Mouse (Mus musculus) CH12.LX (cell line): Measurements from ENCODE around the gene En1. TPM values are rescaled to one million over a fixed set of nuclear protein-coding genes. Genes with fewer than 3 reads are reported as not detected.

ENCODE experiments used
- DNase-seq: peaks from one replicate; pipeline ENCODE4 v3.0.0-alpha.2; 2013; ENCODE audit errors: extremely low read depth
- H3K27ac ChIP-seq: 2 replicates; pipeline ENCODE4 v1.5.1; 2012; ENCODE audit warnings: low read depth, mild to moderate bottlenecking, control low read depth, moderate library complexity; ENCODE audit not compliant: insufficient read depth
- H3K27me3 ChIP-seq: replicated peaks from 2 replicates; pipeline ENCODE3; 2012; ENCODE audit warnings: inconsistent platforms
- H3K36me3 ChIP-seq, 2 experiments: replicated peaks in 1 of 2; 2 replicates each; pipeline versions ENCODE3 to v1.6.1; 2012; ENCODE audit warnings: inconsistent platforms in 1 of 2, low read length in 1 of 2, mild to moderate bottlenecking in 1 of 2, mixed read lengths in 1 of 2, moderate library complexity in 1 of 2; ENCODE audit not compliant: control insufficient read depth in 1 of 2, insufficient read depth in 1 of 2
- H3K4me1 ChIP-seq, 2 experiments: 2 replicates each; pipeline ENCODE4 v1.6.1; 2012; ENCODE audit warnings: inconsistent platforms in 1 of 2, moderate library complexity in 1 of 2; ENCODE audit not compliant: insufficient read depth in 2 of 2, control insufficient read depth in 1 of 2
- H3K4me2 ChIP-seq: 2 replicates; pipeline ENCODE4 v1.6.1; 2012; ENCODE audit warnings: low read depth, mild to moderate bottlenecking, control low read depth; ENCODE audit not compliant: poor library complexity, insufficient read depth, severe bottlenecking
- H3K4me3 ChIP-seq, 3 experiments: fragments of 150-350 bp in 1 of 3; sonication (generic) in 1 of 3; replicated peaks in 1 of 3; 2 replicates each; pipeline versions ENCODE3 to v1.5.1; 2011 to 2012; ENCODE audit warnings: low read depth in 2 of 3, low read length in 2 of 3, mild to moderate bottlenecking in 2 of 3, moderate library complexity in 2 of 3, control low read depth in 1 of 3, improper control_type of control experiment in 1 of 3, inconsistent platforms in 1 of 3, mixed read lengths in 1 of 3; ENCODE audit not compliant: poor library complexity in 1 of 3
- H3K79me2 ChIP-seq: replicated peaks from 2 replicates; pipeline ENCODE4 v1.6.1; 2012; ENCODE audit warnings: mild to moderate bottlenecking, moderate library complexity; ENCODE audit not compliant: control insufficient read depth, poor library complexity, insufficient read depth, severe bottlenecking; ENCODE audit errors: extremely low read depth
- H3K9ac ChIP-seq: 2 replicates; pipeline ENCODE4 v1.6.1; 2012; ENCODE audit warnings: low read depth, mild to moderate bottlenecking, control low read depth, moderate library complexity; ENCODE audit not compliant: insufficient read depth
- H3K9me3 ChIP-seq: replicated peaks from 2 replicates; pipeline ENCODE3; 2012; ENCODE audit warnings: low read length, inconsistent platforms, mixed read lengths
- CHD1 ChIP-seq: IDR thresholded peaks from 2 replicates; pipeline ENCODE4 v1.6.1; 2012; ENCODE audit warnings: low read depth, low read length, improper control_type of control experiment, inconsistent platforms
- CHD2 ChIP-seq: IDR thresholded peaks from 2 replicates; pipeline ENCODE4 v1.6.1; 2011; ENCODE audit warnings: low read length, improper control_type of control experiment
- CTCF ChIP-seq, 2 experiments: IDR thresholded peaks in 1 of 2; conservative IDR thresholded peaks in 1 of 2; 2 replicates each; pipeline ENCODE4 v1.5.1; 2011 to 2012; ENCODE audit warnings: low read depth in 2 of 2, low read length in 2 of 2, improper control_type of control experiment in 1 of 2, inconsistent platforms in 1 of 2, mild to moderate bottlenecking in 1 of 2, moderate library complexity in 1 of 2
- E2F4 ChIP-seq: IDR thresholded peaks from 2 replicates; pipeline ENCODE4 v1.6.1; 2011; ENCODE audit warnings: low read depth, low read length, improper control_type of control experiment; ENCODE audit not compliant: insufficient replicate concordance
- ELF1 ChIP-seq: IDR thresholded peaks from 2 replicates; pipeline ENCODE4 v1.6.1; 2014; ENCODE audit warnings: low read depth, mild to moderate bottlenecking, inconsistent platforms, low read length, improper control_type of control experiment
- EP300 ChIP-seq: IDR thresholded peaks from 2 replicates; pipeline ENCODE4 v1.6.1; 2011; ENCODE audit warnings: low read length, improper control_type of control experiment
- GABPA ChIP-seq: IDR thresholded peaks from 2 replicates; pipeline ENCODE4 v1.6.1; 2012; ENCODE audit warnings: low read depth, low read length, improper control_type of control experiment, inconsistent platforms; ENCODE audit not compliant: insufficient replicate concordance
- HCFC1 ChIP-seq: IDR thresholded peaks from 2 replicates; pipeline ENCODE4 v1.6.1; 2012; ENCODE audit warnings: low read depth, mild to moderate bottlenecking, inconsistent platforms, low read length, improper control_type of control experiment
- IRF4 ChIP-seq: IDR thresholded peaks from 2 replicates; pipeline ENCODE4 v1.6.1; 2014; ENCODE audit warnings: low read depth, mild to moderate bottlenecking, inconsistent platforms, low read length, improper control_type of control experiment
- JUN ChIP-seq: IDR thresholded peaks from 2 replicates; pipeline ENCODE4 v1.6.1; 2011; ENCODE audit warnings: low read depth, mild to moderate bottlenecking, low read length, improper control_type of control experiment, moderate library complexity; ENCODE audit not compliant: insufficient read depth
- JUND ChIP-seq: conservative IDR thresholded peaks from 2 replicates; pipeline ENCODE4 v1.6.1; 2011; ENCODE audit warnings: low read depth, low read length, improper control_type of control experiment
- MAFK ChIP-seq: IDR thresholded peaks from 2 replicates; pipeline ENCODE4 v1.6.1; 2011; ENCODE audit warnings: low read length, improper control_type of control experiment; ENCODE audit not compliant: insufficient replicate concordance
- MAZ ChIP-seq: IDR thresholded peaks from 2 replicates; pipeline ENCODE4 v1.6.1; 2012; ENCODE audit warnings: low read depth, mild to moderate bottlenecking, inconsistent platforms, low read length, improper control_type of control experiment, moderate library complexity
- MEF2A ChIP-seq: IDR thresholded peaks from 2 replicates; pipeline ENCODE4 v1.6.1; 2014; ENCODE audit warnings: low read depth, mild to moderate bottlenecking, inconsistent platforms, low read length, improper control_type of control experiment, borderline replicate concordance
- MXI1 ChIP-seq: IDR thresholded peaks from 2 replicates; pipeline ENCODE4 v1.6.1; 2011; ENCODE audit warnings: mild to moderate bottlenecking, low read depth, low read length, improper control_type of control experiment
- MYC ChIP-seq: IDR thresholded peaks from 2 replicates; pipeline ENCODE4 v1.6.1; 2011; ENCODE audit warnings: low read depth, mild to moderate bottlenecking, improper control_type of control experiment, low read length
- NRF1 ChIP-seq: IDR thresholded peaks from 2 replicates; pipeline ENCODE4 v1.6.1; 2014; ENCODE audit warnings: low read depth, mild to moderate bottlenecking, inconsistent platforms, low read length, improper control_type of control experiment, moderate library complexity
- PAX5 ChIP-seq: IDR thresholded peaks from 2 replicates; pipeline ENCODE4 v1.6.1; 2012; ENCODE audit warnings: low read length, inconsistent platforms, mixed read lengths
- SMC3 ChIP-seq: IDR thresholded peaks from 2 replicates; pipeline ENCODE4 v1.6.1; 2011; ENCODE audit warnings: low read depth, low read length, improper control_type of control experiment
- ZKSCAN1 ChIP-seq: IDR thresholded peaks from 2 replicates; pipeline ENCODE4 v1.6.1; 2012; ENCODE audit warnings: low read depth, inconsistent platforms, low read length, improper control_type of control experiment, borderline replicate concordance
- ZNF384 ChIP-seq: IDR thresholded peaks from 2 replicates; pipeline ENCODE4 v1.6.1; 2012; ENCODE audit warnings: low read depth, low read length, improper control_type of control experiment, inconsistent platforms
- dilution Hi-C: fragments of 300-500 bp; cut with MboI; formaldehyde crosslinking; loops from 2 replicates; pipeline ENCODE4 v1.14.3; 2020; ENCODE audit warnings: low sequenced_read_pairs; ENCODE audit not compliant: extremely low pct_unique_long_range_greater_than_20kb, extremely low pct_ligation_motif_present
- in situ Hi-C: fragments of 300-500 bp; cut with MboI; formaldehyde crosslinking; loops from 3 replicates; pipeline ENCODE4 v1.14.3; 2019; ENCODE audit warnings: low sequenced_read_pairs, low pct_ligation_motif_present, low pct_unique_long_range_greater_than_20kb, mixed read lengths
- polyA plus RNA-seq: library from polyadenylated mRNA; unstranded; fragments of >175 nt; gene quantifications from 2 replicates; pipeline ENCODE4 v1.2.1, GENCODE M21; 2012; ENCODE audit warnings: low read depth; ENCODE audit not compliant: insufficient read length
- total RNA-seq, 2 experiments: library from RNA; depleted of rRNA; stranded (reverse); fragments of 300-350 nt in 1 of 2; fragments of >200 nt in 1 of 2; gene quantifications; 2 replicates each; pipeline ENCODE4 v1.2.3; 2012 to 2014

Gene En1
- total and polyA plus RNA-seq, 3 experiments = not detected

DNA sequence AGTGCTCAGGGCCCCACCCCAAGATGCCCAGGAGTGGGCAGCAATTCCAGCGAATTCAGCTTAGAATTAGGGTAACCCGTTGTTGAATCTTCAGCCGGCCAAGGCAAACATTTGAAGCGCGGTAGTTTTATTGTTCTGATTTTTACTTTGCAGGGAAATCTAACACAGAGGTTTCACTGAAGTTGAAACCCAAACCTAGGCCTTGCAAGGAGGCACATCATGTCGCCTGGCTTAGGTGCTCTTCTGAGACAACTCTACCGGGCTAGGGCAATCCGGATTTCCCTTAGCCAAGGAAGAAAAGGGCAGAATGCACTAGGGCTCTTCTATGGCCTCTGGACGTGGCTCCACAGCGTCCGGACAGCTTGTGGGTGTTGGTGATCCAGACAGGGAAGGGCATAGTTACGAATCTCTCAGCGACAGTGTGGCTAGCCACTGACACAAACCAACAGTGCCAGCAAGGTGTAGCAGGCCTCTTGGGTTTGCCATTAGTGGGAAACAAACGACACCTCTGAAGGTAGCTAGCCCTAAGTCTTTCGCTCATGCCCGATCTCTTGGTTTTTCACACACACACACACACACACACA lies 873 bp upstream of the En1 start:
- Histone ChIP-seq H3K4me3 (no peak overlapping the region), H3K27ac (no peak overlapping the region)
- no peak for TF ChIP-seq MAZ
- TF ChIP-seq EP300 = no peak
- TF ChIP-seq JUND = no peak
- no peak for TF ChIP-seq ZNF384
- TF ChIP-seq HCFC1 = no peak
- TF ChIP-seq MEF2A = no peak
- no peak for TF ChIP-seq CTCF (conservative IDR thresholded peaks at IDR 0.05 in 1 of 2, IDR thresholded peaks at IDR 0.05 in 1 of 2; ENCODE audit: low read depth in 2 of 2, low read length in 2 of 2)
- TF ChIP-seq JUN = no peak
- no peak for TF ChIP-seq MAFK
- TF ChIP-seq E2F4 = no peak
- TF ChIP-seq GABPA = no peak
- TF ChIP-seq NRF1 = no peak
- TF ChIP-seq PAX5 = no peak
- TF ChIP-seq CHD1 = no peak
- TF ChIP-seq ZKSCAN1 = no peak
- TF ChIP-seq IRF4 = no peak
- no peak for TF ChIP-seq CHD2
- no peak for TF ChIP-seq MYC
- no peak for TF ChIP-seq SMC3
- TF ChIP-seq, all 38 proteins: peak for 0
- H3K9ac ChIP-seq = no peak overlapping the region
- no peak for DNase-seq
- no peaks in the 10 kb centered on the region for H3K79me2 ChIP-seq
- in situ Hi-C loops (no loop called here), dilution Hi-C loops (no loop called here)
- H3K4me2 ChIP-seq = no peak overlapping the region
- peaks cover 11% of the 10 kb centered on the region for H3K9me3 ChIP-seq
- no peaks in the 10 kb centered on the region for H3K36me3 ChIP-seq
- no peaks in the 10 kb centered on the region for H3K27me3 ChIP-seq
- H3K4me1 ChIP-seq = peaks cover 0 to 7% of the 10 kb centered on the region in 2 experiments; a peak in 2 of 4 replicates

- no peaks in the 10 kb centered on the region for H3K79me2 ChIP-seq
- H3K36me3 ChIP-seq = no peaks in the 10 kb centered on the region
- DNase-seq = no peak
- H3K9me3 ChIP-seq = peaks cover 11% of the 10 kb centered on the region
- no peak overlapping the region for H3K4me3 ChIP-seq
- H3K27ac ChIP-seq = no peak overlapping the region
- H3K4me1 ChIP-seq = no peaks in the 10 kb centered on the region
- no peak overlapping the region for H3K9ac ChIP-seq
- dilution Hi-C loops (no loop called here), in situ Hi-C loops (no loop called here)
- H3K4me2 ChIP-seq = no peak overlapping the region
- no peaks in the 10 kb centered on the region for H3K27me3 ChIP-seq
- TF ChIP-seq MYC (no peak), MXI1 (no peak), CTCF (conservative IDR thresholded peaks at IDR 0.05 in 1 of 2, IDR thresholded peaks at IDR 0.05 in 1 of 2; ENCODE audit: low read depth in 2 of 2, low read length in 2 of 2) (no peak), ELF1 (no peak), MAFK (no peak)
Observed at GRCm38 (mm10) chr1:120602876-120603655, 848 bp downstream of the En1 start.
